Mouse (Mus musculus) myocyte (in vitro differentiated cells): ENCODE measurements at regions not wholly inside any gene's neighbourhood (a gene's known extent, or its start where the extent isn't known, plus 50 kb on each side); places are given as distances from the start of the nearest gene placed in this dataset.

ENCODE experiments used
- CEBPB ChIP-seq: IDR thresholded peaks from 2 replicates; pipeline ENCODE4 v1.6.1; 2011; ENCODE audit warnings: mild to moderate bottlenecking, moderate library complexity; ENCODE audit not compliant: poor library complexity, insufficient read depth, severe bottlenecking
- E2F4 ChIP-seq: IDR thresholded peaks from one replicate; pipeline ENCODE4 v1.6.1; 2011; ENCODE audit warnings: mild to moderate bottlenecking, control low read depth, moderate library complexity; ENCODE audit not compliant: insufficient read depth
- MAX ChIP-seq: IDR thresholded peaks from one replicate; pipeline ENCODE4 v1.6.1; 2011; ENCODE audit warnings: low read depth, mild to moderate bottlenecking, control low read depth
- MYOG ChIP-seq, 3 experiments: IDR thresholded peaks; one replicate each; pipeline ENCODE4 v1.6.1; 2011; ENCODE audit warnings: control low read depth in 2 of 3, low read depth in 2 of 3, mild to moderate bottlenecking in 2 of 3; ENCODE audit not compliant: insufficient read length in 2 of 3, control insufficient read depth in 1 of 3, insufficient read depth in 1 of 3
- POLR2A ChIP-seq: IDR thresholded peaks from one replicate; pipeline ENCODE4 v1.6.1; 2011; ENCODE audit warnings: low read depth, mild to moderate bottlenecking, control low read depth, moderate library complexity; ENCODE audit not compliant: insufficient read length
- POLR2AphosphoS2 ChIP-seq: IDR thresholded peaks from one replicate; pipeline ENCODE4 v1.6.1; 2011; ENCODE audit warnings: low read depth, control low read depth; ENCODE audit not compliant: insufficient read length
- SRF ChIP-seq: IDR thresholded peaks from one replicate; pipeline ENCODE4 v1.6.1; 2011; ENCODE audit warnings: low read depth; ENCODE audit not compliant: control insufficient read depth, insufficient read length
- TCF12 ChIP-seq: IDR thresholded peaks from one replicate; pipeline ENCODE4 v1.6.1; 2011; ENCODE audit warnings: mild to moderate bottlenecking, control low read depth; ENCODE audit not compliant: poor library complexity, insufficient read depth, severe bottlenecking
- TCF3 ChIP-seq: IDR thresholded peaks from one replicate; pipeline ENCODE4 v1.6.1; 2011; ENCODE audit warnings: low read depth, control low read depth; ENCODE audit not compliant: insufficient read length
- USF1 ChIP-seq: IDR thresholded peaks from one replicate; pipeline ENCODE4 v1.6.1; 2011; ENCODE audit warnings: low read depth, mild to moderate bottlenecking, control low read depth, moderate library complexity

DNA sequence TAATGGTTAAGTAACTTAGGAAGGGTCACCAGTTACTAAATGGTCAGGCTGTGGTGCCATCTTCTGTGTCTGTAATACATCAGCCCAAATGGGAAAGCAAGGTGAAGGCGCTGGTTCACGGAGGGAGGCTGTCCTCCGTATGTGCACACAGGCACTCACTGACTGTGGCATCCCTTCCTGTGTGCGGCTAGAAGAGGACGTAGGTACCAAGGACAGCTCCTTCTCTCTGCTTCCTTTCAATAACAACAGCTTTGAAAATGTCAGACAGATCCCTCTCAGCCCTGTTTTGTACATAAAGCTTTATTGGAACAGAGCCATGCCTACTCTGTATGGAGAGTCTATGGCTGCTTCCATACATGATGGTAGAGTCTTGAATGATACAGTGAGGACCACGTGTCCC is 57.7 kb upstream of the Nfasc start:
- TF ChIP-seq POLR2A, result no peak
- TF ChIP-seq USF1, result no peak
- no peak for TF ChIP-seq E2F4
- TF ChIP-seq MYOG (IDR thresholded peaks at IDR 0.05; ENCODE audit: control insufficient read depth in 1 of 3, insufficient read depth in 1 of 3, insufficient read length in 2 of 3, low read depth in 2 of 3), result no peak
- TF ChIP-seq TCF12, result no peak
- TF ChIP-seq MAX, result no peak
- TF ChIP-seq SRF, result no peak
- no peak for TF ChIP-seq CEBPB
- TF ChIP-seq POLR2AphosphoS2, result no peak
- no peak for TF ChIP-seq TCF3
